Mouse (Mus musculus) heart, postnatal 0 days (tissue): ENCODE measurements around the gene Col4a5. TPM values are rescaled to one million over a fixed set of nuclear protein-coding genes. Genes with fewer than 3 reads are reported as not detected.
A peak's percentile ranks its signal among the peaks of the same experiment; 100 is the strongest.

Experiments used
- ATAC-seq: fragments of 200-750 bp; cut with Nextera tagmentation; 2 replicates; pipeline ENCODE4 v1.8.0; 2017; ENCODE audit warnings: low read depth, moderate number of reproducible peaks, moderate library complexity; ENCODE audit not compliant: insufficient read depth
- DNase-seq: peaks from one replicate; pipeline ENCODE4 v3.0.0-alpha.2; 2016; ENCODE audit warnings: low spot score
- H3K27ac ChIP-seq: fragments of 300-500 bp; sonication (generic); 2 replicates; pipeline ENCODE4 v1.5.1; 2014; ENCODE audit warnings: low read depth, mild to moderate bottlenecking
- H3K27me3 ChIP-seq: fragments of 300-500 bp; sonication (generic); 2 replicates; pipeline ENCODE4 v1.6.1; 2014; ENCODE audit warnings: low read length, mixed read lengths; ENCODE audit not compliant: control insufficient read depth, insufficient read depth
- H3K36me3 ChIP-seq: fragments of 300-500 bp; sonication (generic); replicated peaks from 2 replicates; pipeline ENCODE4 v1.6.1; 2014; ENCODE audit warnings: low read length, mixed read lengths; ENCODE audit not compliant: control insufficient read depth, insufficient read depth
- H3K4me1 ChIP-seq: fragments of 300-500 bp; sonication (generic); 2 replicates; pipeline ENCODE4 v1.6.1; 2014; ENCODE audit warnings: antibody characterized with exemption; ENCODE audit not compliant: control insufficient read depth, insufficient read depth
- H3K4me2 ChIP-seq: fragments of 300-500 bp; sonication (generic); 2 replicates; pipeline ENCODE4 v1.6.1; 2014; ENCODE audit warnings: low read depth, mild to moderate bottlenecking, low read length, moderate library complexity
- H3K4me3 ChIP-seq: fragments of 300-500 bp; sonication (generic); 2 replicates; pipeline ENCODE4 v1.5.1; 2014; ENCODE audit warnings: low read depth, low read length
- H3K9ac ChIP-seq: fragments of 300-500 bp; sonication (generic); replicated peaks from 2 replicates; pipeline ENCODE4 v1.6.1; 2014; ENCODE audit warnings: low read depth, low read length, mixed read lengths
- H3K9me3 ChIP-seq: fragments of 300-500 bp; sonication (generic); replicated peaks from 2 replicates; pipeline ENCODE4 v1.6.1; 2016; ENCODE audit warnings: low read length; ENCODE audit not compliant: control insufficient read depth
- CTCF ChIP-seq: IDR thresholded peaks from 2 replicates; pipeline ENCODE4 v1.5.1; 2016; ENCODE audit warnings: antibody characterized with exemption, control low read depth, low read depth
- EP300 ChIP-seq: IDR thresholded peaks from 2 replicates; pipeline ENCODE4 v1.6.1; 2016; ENCODE audit warnings: antibody characterized with exemption, low read depth
- WGBS: fragments of 180-500 bp; shearing (Covaris S2); extraction: QIAGEN DNeasy Blood & Tissue Kit; methylation state at CpG from one replicate; pipeline ENCODE4 v1.1.7; 2014; 5-methylcytosine and 5-hydroxymethylcytosine counted together
- polyA plus RNA-seq: library from polyadenylated mRNA; unstranded; fragments of >200 nt; fragmentation: Nextera tagmentation; extraction: Ambion mirVana; gene quantifications from 2 replicates; pipeline ENCODE4 v1.2.1, GENCODE M21; 2015
- total RNA-seq: library from RNA; depleted of rRNA; stranded (reverse); fragments of >200 nt; gene quantifications from 2 replicates; pipeline ENCODE4 v1.2.3, GENCODE M21; 2014; ENCODE audit warnings: low replicate concordance; rRNA removed

The Col4a5 gene
- total and polyA plus RNA-seq, 2 experiments from 2014 or later, result 23.6 to 117 TPM

- Histone ChIP-seq H3K9me3 (no peaks in the 10 kb centered on the region), H3K4me3 (peak overlapping the region; percentile 41), H3K27ac (no peak overlapping the region), H3K27me3 (peaks cover 64% of the 10 kb centered on the region), H3K4me1 (no peaks in the 10 kb centered on the region; the same call in 1 of the 2 replicates), H3K9ac (no peak overlapping the region), H3K4me2 (peak overlapping the region; percentile 59), H3K36me3 (no peaks in the 10 kb centered on the region)
- TF ChIP-seq EP300 (no peak), CTCF (no peak)
- DNase-seq (no peak), ATAC-seq (no peak)
- 23% methylated on average over 33 of the region's 33 CpGs for WGBS
These were observed 246.5 kb downstream of the Col4a5 start for GRCm38 (mm10) chrX:141721725-141722124.

GRCm38 (mm10) chrX:141723936-141724335, 248.8 kb downstream of the Col4a5 start:
- Histone ChIP-seq H3K9ac (no peak overlapping the region), H3K27ac (no peak overlapping the region), H3K36me3 (no peaks in the 10 kb centered on the region), H3K27me3 (peaks cover 73% of the 10 kb centered on the region), H3K4me1 (no peaks in the 10 kb centered on the region; the same call in 1 of the 2 replicates), H3K9me3 (no peaks in the 10 kb centered on the region), H3K4me3 (peak overlapping the region; percentile 41), H3K4me2 (peak overlapping the region; percentile 57)
- WGBS, result 16% methylated on average over 16 of the region's 16 CpGs
- TF ChIP-seq CTCF (0 out of 2 replicates have a peak, but pooled peaks have one; percentile 3), EP300 (no peak)
- ATAC-seq (no peak), DNase-seq (no peak)

GRCm38 (mm10) chrX:141724391-141724891, 249.3 kb downstream of the Col4a5 start:
- no peak overlapping the region for H3K9ac ChIP-seq
- DNase-seq (no peak), ATAC-seq (no peak)
- TF ChIP-seq EP300 (no peak), CTCF (no peak)
- H3K27ac ChIP-seq, result no peak overlapping the region
- peak overlapping the region; percentile 57 for H3K4me2 ChIP-seq
- no peaks in the 10 kb centered on the region; the same call in 1 of the 2 replicates for H3K4me1 ChIP-seq
- no peaks in the 10 kb centered on the region for H3K9me3 ChIP-seq
- peak overlapping the region; percentile 41 for H3K4me3 ChIP-seq
- no peaks in the 10 kb centered on the region for H3K36me3 ChIP-seq
- 15% methylated on average over 52 of the region's 52 CpGs for WGBS
- H3K27me3 ChIP-seq, result peaks cover 73% of the 10 kb centered on the region

- H3K4me1 ChIP-seq, result no peaks in the 10 kb centered on the region; the same call in 1 of the 2 replicates
- 15% methylated on average over 50 of the region's 51 CpGs for WGBS
- H3K36me3 ChIP-seq, result no peaks in the 10 kb centered on the region
- no peaks in the 10 kb centered on the region for H3K9me3 ChIP-seq
- no peak for ATAC-seq
- H3K27me3 ChIP-seq, result peaks cover 67% of the 10 kb centered on the region
- TF ChIP-seq EP300 (no peak), CTCF (no peak)
- no peak within 1 kb of the TSS for H3K27ac ChIP-seq
- H3K4me2 ChIP-seq, result peak within 1 kb of the TSS; percentile 57
- no peak within 1 kb of the TSS for H3K9ac ChIP-seq
- DNase-seq, result no peak
- peak within 1 kb of the TSS; percentile 41 for H3K4me3 ChIP-seq
These were observed 250.0 kb downstream of the Col4a5 start, which contains the start of gene Irs4 for GRCm38 (mm10) chrX:141724937-141725918. Irs4 (minus strand) TSS chrX:141725263.

- no peak overlapping the region for H3K27ac ChIP-seq
- no peak for DNase-seq
- H3K4me3 ChIP-seq, result no peak overlapping the region
- peaks cover 28% of the 10 kb centered on the region for H3K27me3 ChIP-seq
- 52% methylated on average over 5 of the region's 5 CpGs for WGBS
- no peaks in the 10 kb centered on the region for H3K4me1 ChIP-seq
- no peak for TF ChIP-seq EP300
- no peak for TF ChIP-seq CTCF
- H3K9ac ChIP-seq, result no peak overlapping the region
- no peaks in the 10 kb centered on the region for H3K9me3 ChIP-seq
- no peaks in the 10 kb centered on the region for H3K36me3 ChIP-seq
- no peak for ATAC-seq
- H3K4me2 ChIP-seq, result no peak overlapping the region
These were observed 254.4 kb downstream of the Col4a5 start for GRCm38 (mm10) chrX:141729570-141729969.

Other genes with a start within 250 kb of the Col4a5 start
- 5.6 and 6.2 TPM in 2 replicates for gene Col4a6, start 1.3 kb upstream of the Col4a5 start, total RNA-seq
- 1.7 and 1.9 TPM in 2 replicates for gene Col4a6, start 1.3 kb upstream of the Col4a5 start, polyA plus RNA-seq
- gene Irs4, start 249.9 kb downstream of the Col4a5 start, total RNA-seq, result not detected in 2 replicates
- gene Irs4, start 249.9 kb downstream of the Col4a5 start, polyA plus RNA-seq, result 0.03 TPM in 1 of 2 replicates, not detected in the other